Mouse (Mus musculus) gastrocnemius, postnatal 10 days (tissue): ENCODE results near the gene Adamts6. TPM values are rescaled to one million over a fixed set of nuclear protein-coding genes. Genes with fewer than 3 reads are reported as not detected.

ENCODE experiments used
- DNase-seq: peaks from one replicate; pipeline ENCODE4 v3.0.0; 2021; ENCODE audit warnings: mixed read lengths
- long read RNA-seq, 2 experiments: library from polyadenylated mRNA; stranded (forward); transcript quantifications; one replicate each; pipeline ENCODE4 v2.0.0; 2021
- total RNA-seq, 2 experiments: library from RNA; stranded (reverse); gene quantifications; 2 replicates each; pipeline ENCODE4 v1.2.3; 2021

Gene Adamts6
- total RNA-seq = 1 to 10 TPM; 1.1 to 1.9 TPM
- long read RNA-seq, experiment 1 = 0 reads
- long read RNA-seq, experiment 2 = 0 reads

DNA sequence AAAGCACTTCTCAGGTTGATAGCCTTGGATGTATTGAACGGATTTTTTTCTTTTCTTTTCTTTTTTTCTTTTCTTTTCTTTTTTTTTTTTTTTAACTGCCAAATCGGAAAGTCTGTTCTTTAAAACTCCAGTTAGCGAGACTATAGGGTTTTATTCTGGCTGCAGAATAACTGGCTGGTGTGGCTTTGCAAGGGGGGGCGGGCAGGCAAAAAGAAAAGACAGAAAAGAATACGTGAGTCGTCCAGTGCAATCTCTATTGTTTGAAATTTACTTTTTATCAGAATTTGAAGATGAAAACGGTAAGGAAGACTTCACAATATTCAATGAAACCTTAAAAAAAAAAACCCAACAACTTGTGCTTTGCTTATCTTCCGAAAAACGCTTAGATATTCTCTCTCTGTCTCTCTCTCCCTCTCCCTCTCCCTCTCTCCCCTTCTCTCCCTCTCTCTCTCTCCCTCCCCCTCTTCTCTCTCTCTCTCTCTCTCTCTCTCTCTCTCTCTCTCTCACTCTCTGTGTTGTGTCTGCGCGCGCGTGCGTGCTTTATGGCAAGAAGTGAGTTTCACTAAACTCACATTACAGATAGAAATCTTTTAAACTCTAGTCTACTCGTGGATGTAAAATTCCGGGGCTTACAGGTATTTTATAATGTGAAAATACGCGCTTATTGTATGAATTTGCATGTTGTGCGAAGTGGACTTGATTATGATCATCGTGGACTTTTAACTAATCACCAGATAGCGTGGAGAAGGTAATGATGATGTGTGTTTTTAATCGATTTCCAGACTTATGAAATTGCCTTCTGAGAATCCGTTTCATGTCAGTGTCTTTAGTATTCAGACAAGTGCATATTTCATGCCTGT lies at the start of gene Adamts6:
Adamts6 (plus strand) TSS at position 470 of the 860 bp plus-strand sequence.
- DNase-seq = no peak

- no peak for DNase-seq
Observed at GRCm38 (mm10) chr13:104258997-104259396, 28.6 kb upstream of the Adamts6 start.

DNA sequence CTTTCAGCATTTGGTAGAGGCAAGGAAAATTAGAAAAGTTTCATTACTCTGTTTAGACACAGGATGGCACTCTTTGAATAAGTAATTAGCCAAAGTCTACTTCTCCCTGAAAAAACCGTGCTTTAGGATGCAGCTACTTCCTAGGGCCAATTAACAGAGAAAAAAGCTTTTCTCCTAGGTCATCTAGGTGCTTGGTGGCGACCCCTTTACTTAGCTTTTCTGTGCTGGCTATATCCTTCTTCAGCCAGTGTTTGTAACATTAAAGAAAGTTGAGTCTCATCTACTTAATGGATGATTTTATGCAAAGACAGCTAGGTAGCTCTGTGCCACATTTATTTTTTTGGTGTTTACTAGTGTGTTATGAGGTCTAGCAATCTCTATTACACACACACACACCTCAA lies 2.6 kb upstream of the Adamts6 start:
- DNase-seq = no peak

DNA sequence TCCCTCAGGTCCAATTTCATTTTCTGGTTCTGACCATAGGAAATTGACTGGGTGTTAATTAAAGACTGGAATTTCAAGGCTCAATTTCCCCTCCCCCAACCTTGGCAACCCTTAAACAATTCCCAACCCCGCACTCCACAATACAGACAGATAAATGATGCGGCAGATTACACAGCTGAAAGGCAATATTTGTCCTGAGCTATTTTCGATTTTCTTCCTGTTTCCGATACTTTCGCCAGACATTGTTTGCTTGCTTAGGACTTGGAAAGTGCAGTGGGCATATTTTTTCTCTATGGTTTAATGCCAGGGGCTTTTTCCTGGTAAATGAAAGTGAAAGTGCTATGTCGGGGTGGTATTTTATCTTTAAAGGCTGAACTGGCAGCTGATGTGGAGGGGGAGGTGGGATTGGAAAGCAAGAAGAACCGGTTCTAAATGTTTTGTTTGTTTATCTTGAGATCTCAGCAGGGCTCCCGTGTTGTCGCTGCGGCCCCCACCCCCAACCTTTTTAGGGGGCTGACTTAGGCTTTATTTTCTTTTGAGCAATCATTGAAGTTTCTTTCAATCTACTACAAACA lies 1.8 kb upstream of the Adamts6 start:
- peak; percentile 6 for DNase-seq

DNA sequence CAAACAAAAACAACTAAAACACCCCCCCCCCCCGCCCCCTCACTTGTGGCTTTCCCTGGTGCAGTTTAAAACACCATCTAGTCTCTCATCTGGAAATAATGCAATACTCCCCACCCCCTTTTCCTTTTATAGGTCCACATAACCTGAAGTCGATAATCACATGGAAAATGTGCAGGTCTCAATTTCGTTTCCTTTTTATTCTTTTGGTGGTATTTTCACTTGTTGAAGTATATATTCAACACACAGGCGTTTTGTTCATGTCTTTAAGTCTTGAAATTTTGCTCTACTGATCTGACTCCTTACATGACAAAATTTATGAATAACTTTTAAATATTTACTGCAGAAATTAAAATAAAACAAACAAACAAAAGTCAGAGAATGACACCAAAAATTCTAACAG lies 1.3 kb upstream of the Adamts6 start:
- DNase-seq = no peak

- peak; percentile 80 for DNase-seq
Observed at GRCm38 (mm10) chr13:104286897-104287309, 732 bp upstream of the Adamts6 start.

- DNase-seq = peak; percentile 62
Observed at GRCm38 (mm10) chr13:104288226-104288859, 708 bp downstream of the Adamts6 start.

DNA sequence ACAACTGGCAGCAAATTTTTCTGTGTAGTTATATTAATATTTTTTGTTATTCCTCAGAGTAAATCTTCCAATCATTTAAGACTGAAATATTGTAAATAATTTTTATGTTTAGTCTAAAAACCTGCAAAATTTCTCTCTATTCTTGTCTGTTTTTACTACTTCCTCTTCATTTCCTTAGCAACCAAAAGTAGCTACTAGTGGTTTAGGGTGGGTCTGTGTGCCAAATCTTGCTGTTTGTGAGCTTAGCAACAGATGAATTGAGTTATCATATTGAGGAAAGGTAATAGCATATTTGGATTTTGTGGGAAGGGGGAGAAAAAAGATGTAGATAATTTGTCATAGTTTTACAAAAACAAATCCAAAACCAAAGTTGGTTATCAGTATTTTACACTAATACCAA lies 1.5 kb downstream of the Adamts6 start:
- DNase-seq = no peak

DNA sequence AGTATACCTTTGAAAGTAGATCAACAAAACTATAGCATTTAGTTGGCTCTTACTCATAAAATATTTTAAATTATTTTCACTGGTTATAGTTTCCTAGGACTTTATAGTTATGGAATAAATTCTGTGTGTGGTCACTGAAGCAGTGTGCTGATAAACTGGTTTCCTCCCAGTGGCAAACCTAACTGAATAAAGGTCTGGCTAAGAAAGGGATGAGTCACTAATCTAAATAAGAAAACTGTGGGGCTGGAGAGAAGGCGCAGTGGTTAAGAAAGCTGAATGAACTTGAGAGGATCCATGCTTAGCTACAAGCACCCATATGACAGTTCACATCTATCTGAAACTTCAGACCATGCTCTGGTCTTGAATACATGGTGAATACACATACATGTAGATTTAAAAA lies 7.8 kb downstream of the Adamts6 start:
- DNase-seq = no peak

GRCm38 (mm10) chr13:104329336-104329735 lies 41.7 kb downstream of the Adamts6 start:
- no peak for DNase-seq

DNA sequence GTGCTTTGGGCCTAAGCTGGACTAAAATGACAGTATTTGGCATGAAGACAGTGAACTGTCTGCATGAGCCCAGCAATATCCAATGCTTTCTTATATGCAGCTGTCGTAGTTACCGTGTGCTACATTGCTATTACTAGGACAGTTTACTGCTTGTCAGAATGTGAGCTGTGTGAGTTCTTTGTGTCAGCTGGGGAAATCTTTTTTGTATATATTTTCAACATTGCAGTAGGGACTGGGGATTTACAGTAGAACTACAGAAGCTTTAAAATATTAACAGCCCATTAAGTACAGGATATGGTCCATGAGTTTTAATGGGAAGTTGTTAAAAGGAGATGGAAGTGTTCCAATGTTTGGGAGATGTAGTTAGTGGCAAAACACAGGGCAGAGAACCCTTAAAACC lies 42.1 kb downstream of the Adamts6 start:
- DNase-seq = no peak

GRCm38 (mm10) chr13:104352590-104352989 lies 65.0 kb downstream of the Adamts6 start:
- no peak for DNase-seq

GRCm38 (mm10) chr13:104393427-104394356 lies 106.1 kb downstream of the Adamts6 start:
- peak; percentile 13 for DNase-seq

- no peak for DNase-seq
Observed at GRCm38 (mm10) chr13:104397814-104398213, 110.2 kb downstream of the Adamts6 start.

GRCm38 (mm10) chr13:104432734-104433133 lies 145.1 kb downstream of the Adamts6 start:
- DNase-seq = no peak

DNA sequence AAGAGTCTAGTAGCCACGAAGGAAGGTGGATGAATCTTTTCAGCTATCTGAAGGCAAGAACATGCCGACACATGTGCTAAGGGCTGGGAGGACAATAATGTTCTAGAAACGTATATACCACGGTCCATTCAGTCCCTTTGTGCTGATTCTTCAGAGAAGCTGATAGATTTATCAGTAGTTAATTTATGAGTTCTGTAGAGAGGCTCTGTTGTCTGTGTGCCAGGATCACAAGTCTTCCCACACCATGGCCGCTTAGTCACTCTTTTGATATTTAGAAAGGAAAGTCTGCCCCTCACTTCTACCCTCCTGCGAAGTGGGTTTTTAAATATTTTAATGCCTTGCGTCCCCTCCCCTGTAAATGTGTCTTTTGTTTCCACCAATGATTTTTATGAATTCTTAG lies 154.9 kb downstream of the Adamts6 start:
- no peak for DNase-seq

- DNase-seq = no peak
Observed at GRCm38 (mm10) chr13:104445437-104445836, 157.8 kb downstream of the Adamts6 start.

GRCm38 (mm10) chr13:104446974-104447373 lies 159.3 kb downstream of the Adamts6 start:
- no peak for DNase-seq

DNA sequence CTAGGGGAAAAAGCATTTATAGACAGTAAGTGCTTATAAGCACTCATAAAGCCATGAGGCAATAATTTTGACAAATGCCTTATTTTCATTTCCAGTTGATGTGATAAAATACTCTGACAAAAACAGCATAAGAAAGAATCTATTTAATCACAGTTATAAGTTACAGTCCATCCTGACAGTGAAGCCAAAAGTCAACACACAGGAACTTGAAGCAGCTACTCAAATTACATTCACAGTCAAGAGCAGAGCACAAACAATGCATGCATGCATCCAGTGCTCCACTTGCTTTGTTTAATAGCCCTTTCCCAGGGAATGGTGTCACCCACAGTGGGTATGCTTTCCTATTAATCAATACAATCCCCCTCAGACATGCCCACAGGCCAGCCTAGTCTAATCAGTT lies 159.8 kb downstream of the Adamts6 start:
- DNase-seq = no peak

DNA sequence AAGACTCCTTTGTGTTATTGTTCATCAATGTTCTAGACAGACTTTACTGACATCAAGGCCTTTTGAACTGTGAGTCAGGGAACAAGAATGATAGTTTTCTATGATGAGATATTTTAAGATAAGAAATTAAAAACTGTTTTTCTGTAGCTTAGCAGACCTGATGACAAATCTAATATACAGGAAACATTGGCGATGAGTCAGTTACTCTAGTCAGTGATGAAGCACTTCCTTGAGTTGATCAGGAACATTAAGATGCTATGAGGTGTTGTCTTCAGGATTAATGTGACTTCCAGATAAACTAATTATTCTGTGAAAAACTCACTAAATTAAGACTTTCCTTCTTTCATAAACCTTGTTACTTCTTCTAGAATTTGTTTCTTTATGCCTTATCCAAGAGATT lies 160.7 kb downstream of the Adamts6 start:
- no peak for DNase-seq

DNA sequence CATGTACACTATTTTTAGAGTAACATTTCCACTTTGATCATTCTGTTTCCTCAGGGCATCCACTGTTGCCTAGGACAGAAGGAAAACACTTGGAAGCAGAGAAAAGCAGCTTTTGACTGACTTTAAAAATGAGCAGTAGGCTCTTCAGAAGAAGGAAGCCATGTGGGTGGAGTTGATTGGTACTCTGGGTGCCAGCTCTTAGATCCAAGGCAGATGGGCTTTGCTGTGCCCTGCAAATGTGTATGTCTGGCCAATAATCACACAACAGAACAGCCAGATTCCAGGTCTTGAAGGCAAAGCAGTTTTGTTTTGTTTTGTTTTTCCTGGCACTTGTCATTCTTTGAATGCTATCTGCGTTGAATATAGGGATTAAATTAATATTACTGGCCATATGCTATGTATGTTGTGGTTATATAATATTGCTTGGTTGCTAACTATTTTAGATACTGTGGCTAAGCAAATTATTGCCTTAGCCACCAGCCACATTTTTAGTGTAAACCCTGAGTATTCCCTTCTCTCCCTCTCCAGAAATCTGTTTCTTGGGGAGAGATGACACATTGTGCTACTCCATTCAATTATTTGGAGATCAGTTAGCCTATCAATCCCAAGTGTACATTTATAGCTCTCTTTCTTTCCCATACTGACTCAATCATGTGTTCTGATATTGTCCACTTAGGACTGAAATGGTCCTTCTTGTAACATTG lies 165.8 kb downstream of the Adamts6 start:
- DNase-seq = no peak
